Mouse (Mus musculus) spleen, adult 2 months (tissue): ENCODE measurements around the gene Fyttd1.

Experiments used
- CTCF ChIP-seq: fragments of 200-500 bp; IDR thresholded peaks from 2 replicates; pipeline ENCODE4 v1.5.1; 2011; ENCODE audit warnings: mild to moderate bottlenecking, inconsistent platforms; ENCODE audit not compliant: insufficient read depth, insufficient read length, insufficient replicate concordance; ENCODE audit errors: extremely low read depth
- POLR2A ChIP-seq: fragments of 200-500 bp; IDR thresholded peaks from 2 replicates; pipeline ENCODE4 v1.6.1; 2011; ENCODE audit warnings: low read depth, low read length, inconsistent platforms

GRCm38 (mm10) chr16:32858356-32858755, 18.9 kb upstream of the Fyttd1 start:
- TF ChIP-seq POLR2A (no peak), CTCF (no peak)
